In genomic region chr19:38332245-38332644, GRCm38 (mm10) we compare ENCODE assay signal across 16 mouse cellular contexts.
DNase-seq lines count a peak whose midpoint lies in the region; ATAC-seq and TF ChIP-seq lines count a peak whose summit lies in the region.
"Had no signal": no experiment of that assay in that cellular context is flagged by ENCODE, and none has a peak within 500 bp of the region (broad histone marks: within the 10 kb centered on the region; RNA-seq: fewer than 3 reads in every experiment).

No protein-coding gene starts in this region.

- H3K27me3 ChIP-seq in forebrain, postnatal 0 days (ENCODE audit: insufficient read depth, low read length): no peaks in the 10 kb centered on the region
- H3K27me3 ChIP-seq in forebrain, embryonic 11.5 days (ENCODE audit: control insufficient read depth, insufficient read depth, low read length): no peaks in the 10 kb centered on the region
- no peaks in the 10 kb centered on the region for H3K27me3 ChIP-seq in lung, embryonic 14.5 days (ENCODE audit: insufficient read depth, low read length)
- H3K27me3 ChIP-seq: midbrain, embryonic 15.5 days; neural tube, embryonic 12.5 days had no signal

- TF ChIP-seq CTCF in forebrain, postnatal 0 days (IDR thresholded peaks at IDR 0.05; ENCODE audit: low read depth): no peak
- TF ChIP-seq CTCF in lung, embryonic 14.5 days (IDR thresholded peaks at IDR 0.05; ENCODE audit: low read depth): no peak
- no peak for TF ChIP-seq CTCF in cortical plate, adult 2 months (IDR thresholded peaks at IDR 0.05; ENCODE audit: extremely low read depth, insufficient read depth, low read length)

- peak; percentile 29; the same call in 1 of the 2 replicates for ATAC-seq in forebrain, postnatal 0 days
- ATAC-seq in forebrain, embryonic 11.5 days (replicated peaks; ENCODE audit: low FRiP score): no peak
- ATAC-seq in lung, embryonic 14.5 days (ENCODE audit: insufficient read depth): peak; percentile 31; the same call in 1 of the 2 replicates
- no peak for ATAC-seq in megakaryocyte progenitor cell, adult 5-6 weeks (replicated peaks; ENCODE audit: poor library complexity)
- ATAC-seq: hindbrain, embryonic 16.5 days; midbrain, embryonic 15.5 days had no signal

- no peaks in the 10 kb centered on the region for H3K36me3 ChIP-seq in forebrain, postnatal 0 days (ENCODE audit: insufficient read depth)
- no peaks in the 10 kb centered on the region for H3K36me3 ChIP-seq in forebrain, embryonic 11.5 days (ENCODE audit: control insufficient read depth, insufficient read depth, low read length)
- H3K36me3 ChIP-seq in lung, embryonic 14.5 days (ENCODE audit: insufficient read depth): no peaks in the 10 kb centered on the region
- H3K36me3 ChIP-seq: G1E; midbrain, embryonic 15.5 days; neural tube, embryonic 12.5 days had no signal

- intact Hi-C loops in left cerebral cortex, postnatal 25 days (cut with DNase I): loop anchor here (5.0 kb wide), 1 partner anchor 125 kb away; no protein-coding TSS in a partner anchor

- no peak overlapping the region for H3K27ac ChIP-seq in forebrain, postnatal 0 days (ENCODE audit: low read depth, low read length)
- H3K27ac ChIP-seq in forebrain, embryonic 11.5 days (ENCODE audit: low read depth, low read length): no peak overlapping the region
- H3K27ac ChIP-seq in lung, embryonic 14.5 days (ENCODE audit: low read depth): no peak overlapping the region
- peak overlapping the region; percentile 22; the same call in 1 of the 2 replicates for H3K27ac ChIP-seq in cortical plate, adult 2 months (ENCODE audit: insufficient read depth, low read length)
- H3K27ac ChIP-seq: heart, adult 2 months; liver, embryonic 14.5 days; midbrain, embryonic 15.5 days; neural tube, embryonic 12.5 days had no signal

- no peak overlapping the region for H3K4me2 ChIP-seq in forebrain, postnatal 0 days (ENCODE audit: low read depth)
- no peak overlapping the region for H3K4me2 ChIP-seq in forebrain, embryonic 11.5 days (ENCODE audit: low read depth, low read length, severe bottlenecking)
- H3K4me2 ChIP-seq in lung, embryonic 14.5 days: no peak overlapping the region
- H3K4me2 ChIP-seq: midbrain, embryonic 15.5 days; neural tube, embryonic 12.5 days had no signal

- no peaks in the 10 kb centered on the region for H3K9me3 ChIP-seq in forebrain, postnatal 0 days (ENCODE audit: low read length)
- no peaks in the 10 kb centered on the region for H3K9me3 ChIP-seq in forebrain, embryonic 11.5 days (ENCODE audit: control insufficient read depth, low read length)
- no peaks in the 10 kb centered on the region for H3K9me3 ChIP-seq in lung, embryonic 14.5 days (ENCODE audit: low read depth, low read length)
- H3K9me3 ChIP-seq: G1E; midbrain, embryonic 15.5 days; neural tube, embryonic 12.5 days had no signal

- no peak for TF ChIP-seq POLR2A in cortical plate, adult 2 months (IDR thresholded peaks at IDR 0.05; ENCODE audit: extremely low read depth, insufficient read depth, low read length)

- H3K4me3 ChIP-seq in forebrain, postnatal 0 days (ENCODE audit: low read depth, low read length): no peak overlapping the region
- no peak overlapping the region for H3K4me3 ChIP-seq in forebrain, embryonic 11.5 days (ENCODE audit: low read depth, low read length)
- no peak overlapping the region for H3K4me3 ChIP-seq in lung, embryonic 14.5 days (ENCODE audit: low read depth, low read length)
- no peak overlapping the region for H3K4me3 ChIP-seq in cortical plate, adult 2 months (ENCODE audit: insufficient read depth, low read length)
- H3K4me3 ChIP-seq: heart, adult 2 months; midbrain, embryonic 15.5 days; neural tube, embryonic 12.5 days had no signal

- 40% methylated on average over 2 of the region's 2 CpGs for WGBS in forebrain, postnatal 0 days
- WGBS in forebrain, embryonic 11.5 days: 86% methylated on average over 2 of the region's 2 CpGs
- 62% methylated on average over 2 of the region's 2 CpGs for WGBS in lung, embryonic 14.5 days

- no peak for DNase-seq in forebrain, postnatal 0 days
- DNase-seq in forebrain, embryonic 11.5 days (ENCODE audit: low spot score): no peak
- DNase-seq in lung, embryonic 14.5 days: peak; percentile 3
- DNase-seq in lung, postnatal 4 days: no peak
- peak; percentile 40 to 78 for DNase-seq in left cerebral cortex, postnatal 25 days (ENCODE audit: low spot score in 2 of 2)
- DNase-seq in kidney, postnatal 10 days: no peak
- DNase-seq: B cell, adult 2 months; cerebellum, adult 11-12 months had no signal

- no peaks in the 10 kb centered on the region for H3K4me1 ChIP-seq in forebrain, postnatal 0 days (ENCODE audit: insufficient read depth)
- H3K4me1 ChIP-seq in forebrain, embryonic 11.5 days (replicated peaks; ENCODE audit: control insufficient read depth, insufficient read depth, low read length): no peaks in the 10 kb centered on the region
- no peaks in the 10 kb centered on the region for H3K4me1 ChIP-seq in lung, embryonic 14.5 days (ENCODE audit: insufficient read depth)
- peaks cover 1% of the 10 kb centered on the region; the same call in 1 of the 2 replicates for H3K4me1 ChIP-seq in cortical plate, adult 2 months (ENCODE audit: control insufficient read depth, insufficient read depth, low read length)
- H3K4me1 ChIP-seq: midbrain, embryonic 15.5 days; neural tube, embryonic 12.5 days had no signal

- H3K9ac ChIP-seq in forebrain, postnatal 0 days: no peak overlapping the region
- H3K9ac ChIP-seq in forebrain, embryonic 11.5 days (ENCODE audit: low read length): no peak overlapping the region
- no peak overlapping the region for H3K9ac ChIP-seq in lung, embryonic 14.5 days
- H3K9ac ChIP-seq: liver, embryonic 14.5 days; midbrain, embryonic 15.5 days; neural tube, embryonic 12.5 days had no signal

Comparison
In these comparisons a context has a peak if more than half of its experiments do, and no peak if none do; other contexts are left out.
1. ATAC-seq: peak in forebrain, postnatal 0 days (single experiment) and lung, embryonic 14.5 days (single experiment); none in forebrain, embryonic 11.5 days (single experiment) and megakaryocyte progenitor cell, adult 5-6 weeks (single experiment).
2. DNase-seq: peak in lung, embryonic 14.5 days (single experiment) and left cerebral cortex, postnatal 25 days (2 of 2); none in forebrain, postnatal 0 days (single experiment), forebrain, embryonic 11.5 days (single experiment), lung, postnatal 4 days (0 of 2) and kidney, postnatal 10 days (single experiment).